In the genomic region with DNA sequence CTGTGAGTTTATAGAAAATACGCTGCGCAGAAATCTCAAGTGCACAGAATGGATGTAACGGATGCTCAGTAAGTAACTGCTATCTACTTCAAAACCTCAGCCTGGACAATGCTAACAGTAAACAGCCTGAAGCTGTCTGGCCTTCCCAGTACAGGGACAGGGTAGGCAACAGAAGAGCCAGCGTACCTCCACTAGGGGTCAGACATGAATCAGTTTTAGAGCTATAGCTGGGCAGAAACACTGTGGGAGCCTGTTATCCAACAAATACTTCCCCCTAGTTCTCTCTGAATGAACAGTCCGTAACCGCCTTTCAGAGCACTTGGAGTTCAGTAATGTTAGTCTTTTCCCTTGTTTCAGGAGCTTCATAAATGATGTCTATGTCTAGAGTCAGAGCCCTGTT, we compare ENCODE assay signal across 8 mouse cellular contexts.
DNase-seq lines count a peak whose midpoint lies in the region; ATAC-seq and TF ChIP-seq lines count a peak whose summit lies in the region.

No protein-coding gene starts in this region.

- H3K27me3 ChIP-seq in cerebellum, adult 2 months (ENCODE audit: control insufficient read depth, insufficient read depth, low read length) = no peaks in the 10 kb centered on the region
- H3K27me3 ChIP-seq in lung, embryonic 15.5 days = no peaks in the 10 kb centered on the region

- 32% methylated on average over 6 of the region's 6 CpGs for WGBS in cerebellum, adult 2 months
- WGBS in lung, embryonic 15.5 days = 40% methylated on average over 6 of the region's 6 CpGs

- H3K27ac ChIP-seq in cerebellum, adult 2 months (ENCODE audit: insufficient read depth, low read length) = no peak overlapping the region
- no peak overlapping the region for H3K27ac ChIP-seq in lung, embryonic 15.5 days

- peak; percentile 88 to 95 for ATAC-seq in hematopoietic stem cell, adult 5-6 weeks (replicated peaks in 1 of 2; ENCODE audit: insufficient read depth in 1 of 2, low FRiP score in 2 of 2, low TSS enrichment in 1 of 2, low read depth in 1 of 2, poor library complexity in 2 of 2, severe bottlenecking in 2 of 2)
- ATAC-seq in lung, embryonic 15.5 days (ENCODE audit: borderline replicate concordance, extremely low read depth, low FRiP score, low TSS enrichment) = peak; percentile 91

- no peak overlapping the region for H3K4me2 ChIP-seq in lung, embryonic 15.5 days

- no peak overlapping the region for H3K4me3 ChIP-seq in cerebellum, adult 2 months (replicated peaks; ENCODE audit: insufficient read depth, low read depth, low read length)
- no peak overlapping the region for H3K4me3 ChIP-seq in lung, embryonic 15.5 days

- no peaks in the 10 kb centered on the region for H3K36me3 ChIP-seq in lung, embryonic 15.5 days

- no peak for TF ChIP-seq POLR2A in cerebellum, adult 2 months (IDR thresholded peaks at IDR 0.05; ENCODE audit: borderline replicate concordance, insufficient read depth, low read length)

- peak; percentile 92 for TF ChIP-seq CTCF in cerebellum, adult 2 months (IDR thresholded peaks at IDR 0.05; ENCODE audit: borderline replicate concordance, insufficient read depth, low read depth, low read length)

- no peak overlapping the region for H3K9ac ChIP-seq in lung, embryonic 15.5 days

- no peaks in the 10 kb centered on the region for H3K9me3 ChIP-seq in lung, embryonic 15.5 days

- peak; percentile 60 for DNase-seq in MEL-GATA-1-ER (ENCODE audit: extremely low read depth, low read depth)
- peak; percentile 84 to 87 for DNase-seq in cerebellum, adult 2 months
- peak; percentile 75 for DNase-seq in forelimb bud, embryonic 11.5 days (ENCODE audit: low read depth, low spot score)
- DNase-seq in layer of hippocampus, adult 8-10 months (ENCODE audit: low spot score in 2 of 2) = peak; percentile 76 to 77
- peak; percentile 24 for DNase-seq in ovary, postnatal 10 days (ENCODE audit: low spot score)
- DNase-seq in thymus, postnatal 0 days (ENCODE audit: low spot score) = peak; percentile 73

- peaks cover 20% of the 10 kb centered on the region for H3K4me1 ChIP-seq in cerebellum, adult 2 months (ENCODE audit: control insufficient read depth, insufficient read depth, low read length)
- H3K4me1 ChIP-seq in lung, embryonic 15.5 days = no peaks in the 10 kb centered on the region

Comparison
In these comparisons a context has a peak if more than half of its experiments do, and no peak if none do; other contexts are left out.
1. DNase-seq: peak in every context shown above with its lines; median percentile 86 in cerebellum, adult 2 months; 76 in layer of hippocampus, adult 8-10 months; 75 in forelimb bud, embryonic 11.5 days; 73 in thymus, postnatal 0 days; 60 in MEL-GATA-1-ER; 24 in ovary, postnatal 10 days.